Mouse (Mus musculus): Measurements from ENCODE around the gene Slc44a2.

GRCm38 (mm10) chr9:21403745-21404144 lies 83.2 kb downstream of the Slc44a2 start:
- TF ChIP-seq CTCF (IDR thresholded peaks at IDR 0.05; ENCODE audit: control insufficient read depth, insufficient read depth, insufficient replicate concordance, low read depth, low read length) (no peak), POLR2A (IDR thresholded peaks at IDR 0.05; ENCODE audit: control insufficient read depth, low read depth, low read length) (no peak)

Measured in testis, adult 2 months (tissue).